Mouse (Mus musculus): Measurements from ENCODE around the gene Nbr1.

- no peak for TF ChIP-seq CTCF (IDR thresholded peaks at IDR 0.05; ENCODE audit: low read depth)
- no peak for TF ChIP-seq EP300 (IDR thresholded peaks at IDR 0.05; ENCODE audit: low read depth)
These were observed 47.2 kb downstream of the Nbr1 start, which contains the start of gene Gm11634 for GRCm38 (mm10) chr11:101599156-101599555.
